Mouse (Mus musculus): ENCODE measurements around the gene Rrp1b.
A peak's percentile ranks its signal among the peaks of the same experiment; 100 is the strongest.

The Rrp1b gene

GRCm38 (mm10) chr17:32035609-32036508 is at the start of gene Rrp1b, which contains the start of gene Hsf2bp:
TSS of gene Rrp1b (plus strand) at chr17:32036100.
TSS of gene Hsf2bp (minus strand) at chr17:32036349.
- DNase-seq (ENCODE audit: low spot score in 2 of 2): peak; percentile 42 to 75

DNA sequence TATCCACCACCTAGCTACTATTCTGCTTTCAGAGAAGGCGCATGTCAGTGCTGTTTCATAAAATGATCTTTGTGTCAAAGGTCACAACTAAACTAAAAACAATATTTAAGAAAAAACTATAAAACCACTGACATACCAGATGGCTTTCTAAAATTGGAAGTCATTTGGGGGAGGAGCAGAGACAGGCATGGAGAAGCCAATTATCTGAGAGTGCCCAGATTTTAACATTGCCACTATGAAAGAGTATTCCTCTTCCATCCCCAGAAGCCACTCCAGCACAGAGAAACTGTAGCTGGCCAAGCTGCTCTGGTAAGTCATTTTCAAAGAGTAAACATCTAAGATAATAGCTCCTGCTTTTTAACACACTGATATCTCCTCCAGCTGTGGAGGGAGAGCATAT is 49.0 kb upstream of the Rrp1b start:
- DNase-seq (ENCODE audit: low spot score in 2 of 2): no peak

DNA sequence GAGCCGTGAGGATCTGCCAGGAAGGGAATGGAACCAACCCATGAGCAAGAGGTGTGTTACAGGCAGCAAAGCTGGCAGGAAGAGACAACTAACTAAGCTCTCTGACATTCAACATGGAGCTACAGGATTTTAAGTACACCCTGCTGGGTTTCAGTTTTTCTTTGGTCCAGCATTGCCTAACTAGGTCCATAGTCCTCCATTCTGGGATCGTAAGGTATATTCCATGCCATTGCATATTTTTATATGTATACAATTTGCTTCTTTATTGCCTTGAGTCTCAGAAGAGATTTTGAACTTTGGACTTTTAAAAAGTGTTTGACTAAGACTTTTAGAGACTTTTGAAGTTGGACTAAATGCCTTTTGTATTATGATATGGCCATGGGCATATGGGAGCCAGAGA is 46.9 kb upstream of the Rrp1b start:
- no peak for DNase-seq (ENCODE audit: low spot score in 2 of 2)

DNA sequence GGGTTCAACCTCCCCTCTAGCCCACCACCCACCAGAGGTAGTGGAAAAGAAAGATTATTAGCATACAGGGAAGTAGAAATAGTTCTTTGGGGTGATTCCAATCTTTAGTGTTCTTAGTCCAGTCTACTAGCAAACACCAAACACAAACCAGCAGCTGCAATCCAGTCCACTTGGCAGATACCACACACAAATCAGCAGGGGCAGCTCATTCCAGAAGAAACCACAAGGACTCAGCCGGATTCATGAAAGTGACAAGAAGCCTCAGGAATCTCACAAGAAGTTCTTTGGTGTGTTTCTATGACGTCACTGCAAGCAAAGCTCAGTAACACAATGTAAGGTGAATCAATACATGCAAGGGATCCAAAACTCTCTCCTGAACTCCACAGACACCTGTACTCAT is 43.9 kb upstream of the Rrp1b start:
- no peak for DNase-seq (ENCODE audit: low spot score in 2 of 2)

DNA sequence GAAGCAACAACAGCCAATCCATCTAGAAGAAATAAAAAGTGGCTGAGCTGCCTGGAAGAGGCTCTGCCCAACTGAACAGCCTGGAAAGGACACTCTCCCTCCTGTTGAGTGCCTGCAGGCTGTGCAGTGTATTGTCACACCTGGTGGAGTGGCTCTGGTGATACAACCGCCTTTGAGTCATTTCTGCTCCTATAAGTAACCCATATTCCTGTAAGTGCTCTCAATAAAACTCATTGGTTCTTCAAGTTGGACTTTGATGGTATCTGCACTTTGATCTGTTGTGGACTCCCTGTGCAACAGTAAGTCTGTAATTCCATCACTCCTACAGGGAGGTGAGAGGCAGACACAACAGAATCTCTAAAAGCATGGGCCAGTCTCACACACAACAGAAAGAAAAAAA is 42.5 kb upstream of the Rrp1b start:
- no peak for DNase-seq (ENCODE audit: low spot score in 2 of 2)

GRCm38 (mm10) chr17:31994132-31994531 is 41.8 kb upstream of the Rrp1b start:
- no peak for DNase-seq (ENCODE audit: low spot score in 2 of 2)

GRCm38 (mm10) chr17:31995784-31996183 is 40.1 kb upstream of the Rrp1b start:
- DNase-seq (ENCODE audit: low spot score in 2 of 2): no peak

DNA sequence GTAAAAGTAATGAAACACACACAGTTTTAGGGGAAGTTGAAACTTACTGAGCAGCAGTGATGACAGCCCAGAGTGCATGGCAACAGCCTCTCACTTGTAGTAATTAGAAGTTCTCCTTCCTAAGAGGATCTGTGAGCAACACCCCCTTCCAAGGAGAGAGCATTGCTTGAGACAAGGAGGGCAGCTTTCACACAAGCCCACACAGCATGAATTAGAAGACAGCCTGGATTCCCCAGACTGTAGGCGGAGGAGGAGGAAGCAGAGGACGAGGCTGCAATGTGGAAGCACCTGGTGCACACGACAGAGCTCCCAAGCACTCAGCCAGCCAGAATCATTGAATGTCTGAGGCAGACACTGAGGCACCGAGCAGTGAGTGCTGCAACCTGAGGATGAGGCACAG is 39.6 kb upstream of the Rrp1b start:
- no peak for DNase-seq (ENCODE audit: low spot score in 2 of 2)

DNA sequence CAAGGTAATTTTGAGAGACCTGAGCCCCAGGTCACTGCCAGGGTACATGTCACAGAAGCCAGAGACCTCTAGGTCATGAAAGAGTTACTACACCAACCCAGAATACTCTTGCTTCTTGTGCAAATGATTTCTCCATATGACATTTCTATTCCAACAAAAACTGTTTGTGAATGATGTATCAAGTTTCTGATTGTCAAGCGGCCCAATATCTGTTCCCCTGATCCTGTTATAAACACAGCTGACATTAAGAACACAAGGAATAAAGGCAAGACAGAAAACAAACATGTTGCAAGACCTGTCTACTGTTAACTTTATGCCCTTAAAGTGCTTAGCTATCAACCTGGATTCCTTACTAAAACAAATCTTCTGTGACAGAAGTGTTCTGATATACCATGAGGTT is 37.5 kb upstream of the Rrp1b start:
- DNase-seq (ENCODE audit: low spot score in 2 of 2): no peak

DNA sequence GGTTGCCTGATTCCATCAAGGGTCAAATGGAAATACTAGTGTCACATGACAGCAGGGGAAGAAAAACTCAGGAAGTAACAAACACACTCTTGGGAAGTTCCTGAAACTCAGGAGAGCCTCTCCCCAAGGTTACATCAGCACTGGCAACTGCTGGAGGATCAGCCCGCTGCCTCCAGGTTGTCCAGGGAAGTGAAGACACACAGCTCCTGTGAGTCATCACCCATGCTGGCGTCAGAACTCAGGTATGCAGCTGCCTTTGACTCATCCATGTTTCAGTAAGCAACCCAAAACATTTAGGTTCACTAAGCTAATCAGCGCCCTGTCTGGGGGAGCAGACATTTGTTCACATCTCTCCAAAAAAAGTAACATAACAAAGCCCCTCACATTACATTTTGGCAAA is 32.6 kb upstream of the Rrp1b start:
- DNase-seq (ENCODE audit: low spot score in 2 of 2): no peak

DNA sequence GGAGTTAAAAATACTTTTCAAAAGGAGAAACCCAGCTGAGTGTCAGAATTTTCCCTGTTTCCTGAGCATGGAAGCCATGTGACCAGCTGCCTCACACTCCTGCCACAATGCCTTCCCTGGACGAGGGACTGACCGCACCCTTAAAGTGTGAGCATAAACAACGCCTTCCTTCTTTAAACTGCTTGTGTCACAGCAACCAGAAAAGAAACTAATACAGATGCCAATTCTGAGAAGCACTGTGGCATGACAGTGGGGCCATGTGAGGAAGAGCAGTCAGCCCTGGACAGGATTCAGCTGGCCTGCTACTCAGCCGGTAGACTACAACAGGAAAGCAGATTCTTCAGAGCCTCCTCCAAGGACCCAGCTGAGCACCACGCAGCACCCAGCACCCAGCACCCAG is 29.1 kb upstream of the Rrp1b start:
- no peak for DNase-seq (ENCODE audit: low spot score in 2 of 2)

- DNase-seq (ENCODE audit: low spot score in 2 of 2): no peak
Observed at GRCm38 (mm10) chr17:32011694-32012093, 24.2 kb upstream of the Rrp1b start.

GRCm38 (mm10) chr17:32012254-32012653 is 23.6 kb upstream of the Rrp1b start:
- DNase-seq (ENCODE audit: low spot score in 2 of 2): no peak

GRCm38 (mm10) chr17:32013659-32014058 is 22.2 kb upstream of the Rrp1b start:
- no peak for DNase-seq (ENCODE audit: low spot score in 2 of 2)

- no peak for DNase-seq (ENCODE audit: low spot score in 2 of 2)
Observed at GRCm38 (mm10) chr17:32016481-32016880, 19.4 kb upstream of the Rrp1b start.

DNA sequence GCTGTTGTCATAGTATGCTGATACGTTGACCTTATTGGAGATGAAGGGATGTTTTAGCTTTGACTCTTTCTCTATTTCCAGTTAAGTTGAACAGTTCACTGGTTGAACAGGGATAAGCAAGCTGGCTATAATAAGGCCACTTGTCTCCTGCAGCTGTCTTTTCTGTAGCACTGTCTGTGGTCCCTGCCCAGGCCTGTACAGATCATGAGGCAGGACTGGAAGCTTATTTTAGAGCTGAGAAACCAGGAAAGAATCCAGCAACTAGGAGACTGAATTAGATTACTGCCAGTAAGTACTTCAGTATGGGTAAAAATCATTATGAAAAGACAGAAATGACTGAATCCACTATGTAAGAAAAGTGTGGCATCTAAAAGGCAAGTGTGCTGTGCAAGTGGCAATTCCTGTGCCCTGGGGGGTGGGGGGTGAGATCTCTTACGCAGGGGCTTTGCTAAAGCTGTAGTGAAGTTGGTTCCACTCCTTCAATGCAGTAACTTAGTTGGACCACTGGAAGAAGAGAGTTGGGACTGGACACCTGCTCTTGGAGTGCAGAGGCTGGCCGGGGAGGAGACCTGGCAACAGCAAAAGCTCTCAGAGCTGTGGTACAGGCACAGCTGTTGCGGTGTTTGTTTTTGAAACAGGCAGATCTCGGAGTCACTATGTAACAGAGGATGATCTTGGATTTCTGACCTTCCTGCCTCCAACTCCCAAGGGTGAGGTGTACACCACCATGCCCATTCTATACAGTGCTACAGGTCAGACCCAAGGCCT is 17.6 kb upstream of the Rrp1b start:
- no peak for DNase-seq (ENCODE audit: low spot score in 2 of 2)

- no peak for DNase-seq (ENCODE audit: low spot score in 2 of 2)
Observed at GRCm38 (mm10) chr17:32021981-32022380, 13.9 kb upstream of the Rrp1b start.

- no peak for DNase-seq (ENCODE audit: low spot score in 2 of 2)
Observed at GRCm38 (mm10) chr17:32022551-32022950, 13.3 kb upstream of the Rrp1b start.

- DNase-seq (ENCODE audit: low spot score in 2 of 2): peak; percentile 10 to 16
Observed at GRCm38 (mm10) chr17:32023088-32023487, 12.8 kb upstream of the Rrp1b start.

GRCm38 (mm10) chr17:32024671-32025073 is 11.2 kb upstream of the Rrp1b start:
- DNase-seq (ENCODE audit: low spot score in 2 of 2): no peak

- peak; percentile 31 to 54 for DNase-seq (ENCODE audit: low spot score in 2 of 2)
Observed at GRCm38 (mm10) chr17:32025386-32025785, 10.5 kb upstream of the Rrp1b start.

DNA sequence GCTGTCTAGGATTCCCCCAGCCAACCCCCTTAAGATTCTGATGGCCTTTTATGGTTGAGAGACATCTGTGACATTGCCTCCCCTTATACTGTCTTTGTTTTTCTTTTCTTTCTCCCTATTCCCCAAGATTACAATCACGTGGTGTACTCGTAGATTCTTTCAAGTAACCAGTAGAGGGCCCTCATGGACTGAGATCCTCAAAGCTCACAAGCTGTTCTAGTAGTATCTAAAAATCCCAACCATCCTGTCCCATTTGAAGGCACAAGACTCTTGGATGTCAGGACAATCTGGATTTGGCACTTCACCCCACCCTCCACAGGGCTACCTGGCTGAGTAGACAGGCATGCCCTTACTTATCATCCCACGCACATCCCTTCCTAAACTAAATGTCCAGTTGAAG is 8.2 kb upstream of the Rrp1b start:
- peak in 1 of 2 experiments; percentile 8 for DNase-seq (ENCODE audit: low spot score in 2 of 2)

- DNase-seq (ENCODE audit: low spot score in 2 of 2): no peak
Observed at GRCm38 (mm10) chr17:32028301-32028700, 7.6 kb upstream of the Rrp1b start.

All from thymus, postnatal 10 days (tissue).